Mouse (Mus musculus) forebrain, embryonic 10.5 days (tissue): ENCODE measurements at regions not wholly inside any gene's neighbourhood (a gene's known extent, or its start where the extent isn't known, plus 50 kb on each side); places are given as distances from the start of the nearest gene placed in this dataset.

Source experiments
- DNase-seq: peaks from one replicate; pipeline ENCODE4 v3.0.0-alpha.2; 2017; ENCODE audit warnings: low spot score; ENCODE audit errors: extremely low spot score
- H3K27ac ChIP-seq: fragments of 300-500 bp; sonication (generic); 2 replicates; pipeline ENCODE4 v1.5.1; 2016; ENCODE audit warnings: mild to moderate bottlenecking
- H3K27me3 ChIP-seq: fragments of 300-500 bp; sonication (generic); 2 replicates; pipeline ENCODE4 v1.6.1; 2016; ENCODE audit warnings: mild to moderate bottlenecking; ENCODE audit not compliant: poor library complexity, severe bottlenecking
- H3K36me3 ChIP-seq: fragments of 300-500 bp; sonication (generic); replicated peaks from 2 replicates; pipeline ENCODE4 v1.6.1; 2016; ENCODE audit warnings: mild to moderate bottlenecking, moderate library complexity
- H3K4me1 ChIP-seq: fragments of 300-500 bp; sonication (generic); 2 replicates; pipeline ENCODE4 v1.6.1; 2016
- H3K4me3 ChIP-seq: fragments of 300-500 bp; sonication (generic); 2 replicates; pipeline ENCODE4 v1.5.1; 2016; ENCODE audit warnings: mild to moderate bottlenecking, moderate library complexity
- H3K9me3 ChIP-seq: fragments of 300-500 bp; sonication (generic); 2 replicates; pipeline ENCODE4 v1.6.1; 2016; ENCODE audit warnings: mild to moderate bottlenecking, moderate library complexity
- WGBS: fragments of 180-500 bp; shearing (Covaris S2); methylation state at CpG from one replicate; pipeline ENCODE4 v1.1.7; 2016; 5-methylcytosine and 5-hydroxymethylcytosine counted together

DNA sequence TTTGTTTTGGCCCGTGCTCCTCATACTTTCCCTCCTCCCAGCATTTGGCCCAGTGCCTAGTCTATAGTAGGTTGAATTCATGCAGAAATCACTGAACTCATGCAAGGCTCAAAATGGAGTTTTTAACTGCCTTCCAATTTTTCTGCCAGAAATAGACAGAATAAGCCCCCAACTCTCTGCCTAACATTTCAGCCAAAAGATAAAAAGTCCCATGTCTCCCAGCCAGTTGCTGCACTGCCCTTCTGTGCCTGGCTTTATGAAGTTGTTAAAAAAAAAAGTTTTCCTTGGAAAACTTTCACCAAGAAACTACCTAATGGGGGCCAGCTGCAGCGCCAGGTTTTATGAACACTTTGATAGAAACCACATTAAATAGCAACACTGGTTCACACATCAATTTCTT lies 222.0 kb downstream of the Zic3 start:
- no peak for DNase-seq
- H3K27ac ChIP-seq = no peak overlapping the region
- H3K4me1 ChIP-seq = no peaks in the 10 kb centered on the region
- no peak overlapping the region for H3K4me3 ChIP-seq
- no peaks in the 10 kb centered on the region for H3K9me3 ChIP-seq
- no peaks in the 10 kb centered on the region for H3K36me3 ChIP-seq
- H3K27me3 ChIP-seq = no peaks in the 10 kb centered on the region
- WGBS = 92% methylated on average over 2 of the region's 2 CpGs

DNA sequence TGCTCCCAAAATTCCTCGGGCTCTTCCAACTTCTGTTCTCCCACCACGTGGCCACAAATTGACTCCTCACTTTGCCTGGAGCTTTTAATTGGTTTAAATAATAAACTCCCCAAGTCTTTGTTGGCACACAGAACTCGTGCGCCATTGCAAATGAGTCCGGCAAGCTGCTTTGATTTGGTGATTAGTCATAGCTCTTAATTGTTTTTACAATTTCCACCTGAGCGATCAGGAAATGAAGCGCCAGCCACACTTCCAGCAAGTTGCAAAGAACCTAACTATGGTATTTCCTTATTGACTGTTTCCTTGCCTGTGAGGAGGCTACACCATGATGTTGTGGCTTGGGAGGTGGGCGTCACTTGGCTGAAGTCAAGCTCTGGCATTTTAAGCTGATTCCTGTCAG lies 233.5 kb downstream of the Zic3 start:
- peak; percentile 13 for DNase-seq
- H3K4me3 ChIP-seq = no peak overlapping the region
- H3K4me1 ChIP-seq = 0 out of 2 replicates have a peak, but pooled peaks cover 3% of the 10 kb centered on the region
- no peak overlapping the region for H3K27ac ChIP-seq
- no peaks in the 10 kb centered on the region for H3K36me3 ChIP-seq
- 44% methylated on average over 8 of the region's 8 CpGs for WGBS
- peaks cover 14% of the 10 kb centered on the region; the same call in 1 of the 2 replicates for H3K27me3 ChIP-seq
- no peaks in the 10 kb centered on the region for H3K9me3 ChIP-seq

DNA sequence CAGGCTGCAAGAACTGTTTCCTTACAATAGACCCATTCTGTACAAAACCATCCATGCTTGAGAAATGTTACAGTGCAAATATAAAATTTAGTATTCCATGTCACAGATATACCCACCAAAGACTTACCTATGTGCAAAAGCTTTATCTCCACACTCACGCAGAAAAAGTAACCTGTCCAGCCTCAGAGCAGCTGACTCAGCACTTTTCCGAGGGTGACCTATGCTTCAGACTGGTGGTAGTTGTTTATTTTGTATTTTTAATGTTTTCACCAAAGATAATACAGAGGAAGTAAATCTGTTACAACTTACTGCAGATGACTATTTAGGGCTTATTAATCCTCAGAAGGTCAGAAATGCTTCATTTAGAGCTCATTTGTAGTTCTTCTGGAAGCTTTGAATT lies 260.4 kb downstream of the Zic3 start:
- H3K4me3 ChIP-seq = no peak overlapping the region
- H3K36me3 ChIP-seq = no peaks in the 10 kb centered on the region
- no peaks in the 10 kb centered on the region for H3K4me1 ChIP-seq
- no peak overlapping the region for H3K27ac ChIP-seq
- DNase-seq = no peak
- WGBS = 85% methylated on average over 2 of the region's 2 CpGs
- H3K27me3 ChIP-seq = no peaks in the 10 kb centered on the region
- H3K9me3 ChIP-seq = no peaks in the 10 kb centered on the region

- Histone ChIP-seq H3K27me3 (no peaks in the 10 kb centered on the region), H3K4me3 (no peak overlapping the region), H3K36me3 (no peaks in the 10 kb centered on the region), H3K9me3 (no peaks in the 10 kb centered on the region), H3K27ac (no peak overlapping the region), H3K4me1 (no peaks in the 10 kb centered on the region)
- no peak for DNase-seq
Observed at GRCm38 (mm10) chrX:58322832-58323231, 300.3 kb downstream of the Zic3 start.

GRCm38 (mm10) chrX:58351606-58352005 lies 329.1 kb downstream of the Zic3 start:
- no peak for DNase-seq
- WGBS = 92% methylated on average over 5 of the region's 5 CpGs
- H3K36me3 ChIP-seq = no peaks in the 10 kb centered on the region
- no peak overlapping the region for H3K4me3 ChIP-seq
- H3K4me1 ChIP-seq = no peaks in the 10 kb centered on the region
- H3K27me3 ChIP-seq = no peaks in the 10 kb centered on the region
- H3K27ac ChIP-seq = no peak overlapping the region
- H3K9me3 ChIP-seq = no peaks in the 10 kb centered on the region

- 72% methylated on average over 3 of the region's 3 CpGs for WGBS
- Histone ChIP-seq H3K36me3 (no peaks in the 10 kb centered on the region), H3K4me1 (no peaks in the 10 kb centered on the region), H3K9me3 (no peaks in the 10 kb centered on the region), H3K4me3 (no peak overlapping the region), H3K27ac (no peak overlapping the region), H3K27me3 (no peaks in the 10 kb centered on the region)
- DNase-seq = no peak
Observed at GRCm38 (mm10) chrX:58377926-58378325, 355.4 kb downstream of the Zic3 start.
